Mouse (Mus musculus) cerebellum, adult 2 months (tissue): ENCODE data around the gene Faah.

ENCODE experiments used
- CTCF ChIP-seq: fragments of 200-500 bp; IDR thresholded peaks from 2 replicates; pipeline ENCODE4 v1.5.1; 2011; ENCODE audit warnings: low read depth, mild to moderate bottlenecking, control low read depth, low read length, moderate library complexity, borderline replicate concordance; ENCODE audit not compliant: insufficient read depth
- POLR2A ChIP-seq: fragments of 200-500 bp; IDR thresholded peaks from 2 replicates; pipeline ENCODE4 v1.6.1; 2011; ENCODE audit warnings: low read length, control low read depth, borderline replicate concordance; ENCODE audit not compliant: insufficient read depth

- no peak for TF ChIP-seq CTCF
- TF ChIP-seq POLR2A, result no peak
These were observed 97.8 kb downstream of the Faah start for GRCm38 (mm10) chr4:115919911-115920310.
